Mouse (Mus musculus): ENCODE results near the gene Hpse2. TPM values are rescaled to one million over a fixed set of nuclear protein-coding genes. Genes with fewer than 3 reads are reported as not detected.

Hpse2 gene
- 2.7 and 3.8 TPM in 2 replicates for polyA plus RNA-seq (2016; fragmentation: Nextera tagmentation; extraction: Ambion mirVana)

DNA sequence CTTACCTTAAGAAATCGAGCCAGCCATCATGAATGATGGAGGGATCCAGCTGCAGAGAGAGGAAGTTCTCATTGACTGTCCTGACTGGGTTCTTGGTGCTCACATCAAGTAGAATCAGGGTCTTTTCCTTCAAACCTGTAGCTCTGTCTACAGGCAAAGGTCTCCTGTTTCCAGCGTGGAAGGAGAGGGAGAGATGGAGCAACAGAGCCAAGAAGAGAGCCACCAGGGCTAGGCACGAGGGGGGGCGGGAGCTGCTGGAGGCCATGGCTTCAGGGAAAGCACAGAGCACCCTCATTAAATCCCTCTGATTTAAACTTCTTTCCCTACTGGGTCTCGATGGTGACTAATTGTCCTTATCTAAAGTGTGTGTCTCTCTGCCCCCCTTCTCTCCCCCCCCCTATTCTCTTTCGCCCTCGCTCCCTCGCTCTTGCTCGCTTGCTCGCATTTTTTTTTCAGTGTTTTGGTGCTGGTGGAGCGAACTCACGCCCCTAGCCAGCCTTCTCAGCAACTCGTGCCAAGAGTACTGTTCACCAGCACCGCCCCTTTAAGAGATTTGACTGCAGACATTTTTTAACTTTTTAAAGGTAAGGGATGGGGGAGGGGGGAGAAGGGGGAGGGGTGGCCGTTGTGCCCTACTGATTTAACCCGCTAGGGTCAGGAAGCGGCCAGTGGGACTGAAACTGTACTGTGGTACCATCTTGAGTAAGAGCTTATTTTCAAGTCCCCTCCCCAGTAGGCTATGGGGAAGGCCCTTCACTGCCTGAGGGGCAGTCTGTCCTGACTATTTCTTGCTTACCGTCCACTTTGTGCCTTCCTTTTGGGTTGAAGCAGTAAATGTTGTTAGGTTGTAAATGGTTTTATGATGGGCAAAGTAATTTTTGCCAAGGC, at the start of gene Hpse2:
Gene Hpse2, minus strand, starts transcription at position 339 of the 888 bp plus-strand sequence.
- H3K4me1 ChIP-seq, result peaks cover 34% of the 10 kb centered on the region
- H3K27ac ChIP-seq, result no peak within 1 kb of the TSS
- 1% methylated on average over 18 of the region's 18 CpGs for WGBS
- H3K4me3 ChIP-seq (replicated peaks), result peak within 1 kb of the TSS; percentile 35
- no peaks in the 10 kb centered on the region for H3K9me3 ChIP-seq
- H3K36me3 ChIP-seq (replicated peaks), result no peaks in the 10 kb centered on the region
- H3K27me3 ChIP-seq, result peaks cover 71% of the 10 kb centered on the region
- no peak for ATAC-seq (ENCODE audit: low FRiP score)
- peak within 1 kb of the TSS; percentile 54 for H3K4me2 ChIP-seq
- H3K9ac ChIP-seq, result no peak within 1 kb of the TSS

DNA sequence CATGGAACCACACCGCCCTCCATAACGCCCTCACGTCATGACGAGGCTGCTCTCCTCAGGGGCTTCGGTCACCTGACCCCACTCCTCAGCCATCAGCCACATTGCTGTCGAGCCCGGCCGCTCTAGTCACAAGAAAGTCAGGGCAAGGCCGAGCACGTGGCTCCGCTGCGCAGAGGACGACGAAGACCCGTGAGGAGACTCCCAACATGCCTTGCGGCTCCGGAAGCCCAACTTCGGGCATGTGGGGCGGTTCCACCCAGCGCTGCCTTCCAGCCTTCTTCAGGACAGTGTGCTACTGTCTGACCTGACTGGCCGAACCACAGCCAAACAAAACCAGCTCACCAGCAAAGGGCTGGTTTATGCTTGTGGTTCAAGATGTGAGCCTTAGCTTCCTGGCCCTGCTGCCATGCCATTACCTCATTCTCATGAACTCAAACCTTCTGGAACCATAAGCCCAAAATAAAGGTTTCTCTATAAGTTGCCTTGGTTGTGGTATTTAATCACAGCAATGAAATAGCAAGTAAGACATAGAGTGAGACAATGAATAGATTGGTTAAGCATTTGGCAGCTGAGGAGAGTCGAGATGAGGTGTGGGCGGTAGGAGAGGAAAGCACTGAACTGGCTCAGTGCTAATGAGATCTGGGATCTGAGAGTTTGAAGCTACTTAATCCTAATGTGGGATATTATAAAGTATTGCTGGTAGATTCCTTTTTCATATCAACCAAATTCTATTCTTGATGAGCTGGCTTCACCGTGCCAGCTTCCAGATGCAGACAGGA, 39.5 kb upstream of the Hpse2 start:
- whole genome bisulfite sequencing, result 90% methylated on average over 24 of the region's 24 CpGs
- no peaks in the 10 kb centered on the region for H3K9me3 ChIP-seq
- no peak for ATAC-seq (ENCODE audit: low FRiP score)

GRCm38 (mm10) chr19:43424082-43424481, 35.9 kb upstream of the Hpse2 start:
- WGBS, result 76% methylated on average over 2 of the region's 2 CpGs
- H3K9ac ChIP-seq, result no peak overlapping the region
- no peak for ATAC-seq (ENCODE audit: low FRiP score)
- H3K4me1 ChIP-seq, result no peaks in the 10 kb centered on the region
- no peak overlapping the region for H3K4me2 ChIP-seq
- no peak overlapping the region for H3K4me3 ChIP-seq (replicated peaks)
- H3K9me3 ChIP-seq, result no peaks in the 10 kb centered on the region
- no peaks in the 10 kb centered on the region for H3K36me3 ChIP-seq (replicated peaks)
- H3K27ac ChIP-seq, result no peak overlapping the region
- H3K27me3 ChIP-seq, result no peaks in the 10 kb centered on the region

More for the DNA sequence above, 39.5 kb upstream of the Hpse2 start:
- Histone ChIP-seq H3K9ac (no peak overlapping the region), H3K4me1 (no peaks in the 10 kb centered on the region), H3K4me3 (replicated peaks) (no peak overlapping the region), H3K4me2 (no peak overlapping the region), H3K27ac (no peak overlapping the region), H3K36me3 (replicated peaks) (no peaks in the 10 kb centered on the region), H3K27me3 (no peaks in the 10 kb centered on the region)

DNA sequence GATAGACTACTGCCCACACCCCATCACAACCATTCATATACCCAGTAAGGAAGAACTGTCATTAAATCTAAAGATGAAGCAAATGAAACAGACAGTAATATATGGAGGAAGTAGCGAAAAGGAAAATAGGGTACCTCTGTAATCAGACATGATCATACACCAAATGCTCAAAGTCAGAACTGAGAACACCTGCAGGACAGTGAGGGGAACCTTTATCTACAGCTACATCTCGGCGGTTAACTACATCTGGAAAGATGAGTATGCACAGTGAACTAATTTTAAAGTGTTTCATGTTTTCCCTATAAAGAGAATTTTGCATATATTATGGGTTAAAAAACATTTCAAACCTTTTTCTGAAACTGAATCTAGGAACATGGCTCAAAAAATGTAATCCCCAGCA, 32.4 kb upstream of the Hpse2 start:
- no peaks in the 10 kb centered on the region for H3K4me1 ChIP-seq
- no peaks in the 10 kb centered on the region for H3K27me3 ChIP-seq
- 92% methylated on average over 3 of the region's 3 CpGs for WGBS
- no peak for ATAC-seq (ENCODE audit: low FRiP score)
- H3K4me3 ChIP-seq (replicated peaks), result no peak overlapping the region
- no peak overlapping the region for H3K27ac ChIP-seq
- no peaks in the 10 kb centered on the region for H3K36me3 ChIP-seq (replicated peaks)
- H3K9me3 ChIP-seq, result no peaks in the 10 kb centered on the region
- no peak overlapping the region for H3K9ac ChIP-seq
- no peak overlapping the region for H3K4me2 ChIP-seq

GRCm38 (mm10) chr19:43415565-43415964, 27.4 kb upstream of the Hpse2 start:
- no peak overlapping the region for H3K4me3 ChIP-seq (replicated peaks)
- 82% methylated on average over 2 of the region's 2 CpGs for WGBS

DNA sequence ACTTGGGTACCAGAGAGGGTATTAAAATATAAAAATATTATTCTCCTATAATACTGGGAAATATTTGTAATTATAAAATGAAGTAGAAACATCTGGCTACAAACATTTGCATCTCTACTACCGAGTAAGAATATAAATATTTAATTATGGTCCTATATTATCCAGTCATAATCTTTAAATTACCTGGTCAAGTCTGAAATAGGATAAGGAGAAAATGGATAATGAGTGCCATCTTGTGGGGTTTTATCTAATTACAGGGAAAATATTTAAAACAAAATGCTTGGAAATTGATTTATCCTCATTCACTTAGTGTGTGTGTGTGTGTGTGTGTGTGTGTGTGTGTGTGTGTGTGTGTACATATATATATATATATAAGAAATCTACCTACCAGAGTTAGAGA, 19.0 kb upstream of the Hpse2 start:
- no peaks in the 10 kb centered on the region for H3K4me1 ChIP-seq
- H3K27ac ChIP-seq, result no peak overlapping the region
- no peaks in the 10 kb centered on the region for H3K27me3 ChIP-seq
- no peak overlapping the region for H3K4me3 ChIP-seq (replicated peaks)
- ATAC-seq (ENCODE audit: low FRiP score), result no peak
- no peak overlapping the region for H3K4me2 ChIP-seq
- H3K9ac ChIP-seq, result no peak overlapping the region
- 31% methylated on average over 1 of the region's 1 CpGs for WGBS
- no peaks in the 10 kb centered on the region for H3K9me3 ChIP-seq
- H3K36me3 ChIP-seq (replicated peaks), result no peaks in the 10 kb centered on the region

More at GRCm38 (mm10) chr19:43415565-43415964, 27.4 kb upstream of the Hpse2 start:
- H3K9ac ChIP-seq, result no peak overlapping the region
- ATAC-seq (ENCODE audit: low FRiP score), result no peak
- no peak overlapping the region for H3K4me2 ChIP-seq
- H3K4me1 ChIP-seq, result no peaks in the 10 kb centered on the region
- no peak overlapping the region for H3K27ac ChIP-seq
- no peaks in the 10 kb centered on the region for H3K9me3 ChIP-seq
- H3K36me3 ChIP-seq (replicated peaks), result no peaks in the 10 kb centered on the region
- H3K27me3 ChIP-seq, result no peaks in the 10 kb centered on the region

DNA sequence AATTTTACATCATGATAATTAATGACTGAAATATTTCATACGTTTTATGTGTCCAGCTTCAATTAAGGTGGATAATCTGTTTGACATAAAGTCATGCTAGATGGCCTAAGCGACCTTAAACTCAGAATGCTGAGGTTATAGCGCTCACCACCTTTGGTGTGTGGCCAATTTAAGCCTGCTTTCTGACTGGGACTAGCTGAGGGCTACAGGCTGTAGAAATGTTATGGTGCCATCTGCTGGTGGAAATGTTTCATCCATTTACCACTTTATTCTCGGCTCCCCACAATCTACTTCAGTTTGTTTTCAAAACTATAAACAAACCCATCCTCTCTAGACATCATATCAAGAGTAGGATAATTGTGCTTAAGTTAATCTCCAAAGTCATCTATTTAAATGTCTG, 8.2 kb upstream of the Hpse2 start:
- H3K4me3 ChIP-seq (replicated peaks), result no peak overlapping the region
- H3K4me1 ChIP-seq, result no peaks in the 10 kb centered on the region
- H3K9ac ChIP-seq, result no peak overlapping the region
- H3K27ac ChIP-seq, result no peak overlapping the region
- ATAC-seq (ENCODE audit: low FRiP score), result 0 out of 2 replicates have a peak, but pooled peaks have one; percentile 44
- 3% methylated on average over 4 of the region's 4 CpGs for WGBS
- peaks cover 14% of the 10 kb centered on the region; the same call in 1 of the 2 replicates for H3K27me3 ChIP-seq
- no peaks in the 10 kb centered on the region for H3K9me3 ChIP-seq
- H3K36me3 ChIP-seq (replicated peaks), result no peaks in the 10 kb centered on the region
- H3K4me2 ChIP-seq, result no peak overlapping the region

GRCm38 (mm10) chr19:43387071-43387770, 934 bp downstream of the Hpse2 start:
- H3K9me3 ChIP-seq, result no peaks in the 10 kb centered on the region
- H3K27me3 ChIP-seq, result peaks cover 77% of the 10 kb centered on the region
- no peak overlapping the region for H3K27ac ChIP-seq
- 2% methylated on average over 14 of the region's 14 CpGs for WGBS
- H3K36me3 ChIP-seq (replicated peaks), result no peaks in the 10 kb centered on the region
- peak overlapping the region; percentile 35 for H3K4me3 ChIP-seq (replicated peaks)
- peaks cover 34% of the 10 kb centered on the region for H3K4me1 ChIP-seq
- no peak for ATAC-seq (ENCODE audit: low FRiP score)
- H3K9ac ChIP-seq, result no peak overlapping the region
- peak overlapping the region; percentile 54 for H3K4me2 ChIP-seq

DNA sequence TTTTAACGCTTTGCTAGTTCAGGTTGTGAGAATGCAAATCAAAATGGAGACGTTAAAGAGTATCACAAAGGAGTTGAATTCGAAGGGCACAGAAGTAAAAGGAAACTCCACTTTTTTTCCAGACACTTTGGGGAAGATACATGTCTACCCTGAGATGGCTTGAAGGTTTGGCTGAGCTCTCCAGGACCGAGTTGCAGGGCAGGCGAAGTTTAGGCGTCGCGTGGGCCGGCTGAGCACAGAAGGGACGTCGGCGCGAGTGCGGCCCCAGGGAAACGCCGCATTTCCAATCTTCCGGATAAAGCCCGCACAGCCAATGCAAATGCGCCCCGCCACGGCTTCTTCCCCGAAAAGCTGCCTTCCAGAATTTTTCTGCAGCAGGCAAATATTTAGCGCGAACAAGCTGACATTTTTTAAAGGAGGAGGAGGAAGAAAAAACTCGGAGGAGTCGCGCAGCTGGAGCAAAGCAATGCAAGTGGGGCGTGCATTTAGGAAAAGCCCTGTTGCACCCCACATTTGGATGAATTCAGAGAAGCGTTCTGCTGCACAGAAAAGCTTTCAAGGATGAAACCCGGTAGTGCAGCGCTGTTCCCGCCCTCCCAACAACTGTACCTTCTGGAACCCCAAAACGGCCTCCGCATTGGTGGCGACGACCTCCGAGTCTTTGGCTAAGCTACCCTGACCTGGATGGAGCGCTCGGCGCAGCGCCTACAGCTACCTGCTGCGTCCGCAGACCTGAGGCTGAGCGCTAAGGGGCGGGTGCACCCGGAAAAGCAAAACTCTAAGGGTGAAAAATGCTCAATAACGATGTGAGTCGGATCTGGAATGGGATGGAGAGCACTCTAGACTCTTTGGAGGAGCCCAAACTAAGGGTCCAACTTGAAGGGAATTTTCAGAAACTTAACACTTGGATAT, 1.9 kb downstream of the Hpse2 start:
- peak overlapping the region; percentile 54 for H3K4me2 ChIP-seq
- under 1% methylated on average over 48 of the region's 48 CpGs for WGBS
- no peaks in the 10 kb centered on the region for H3K9me3 ChIP-seq
- H3K4me1 ChIP-seq, result peaks cover 34% of the 10 kb centered on the region
- no peaks in the 10 kb centered on the region for H3K36me3 ChIP-seq (replicated peaks)
- no peak overlapping the region for H3K27ac ChIP-seq
- no peak overlapping the region for H3K9ac ChIP-seq
- peak overlapping the region; percentile 35 for H3K4me3 ChIP-seq (replicated peaks)
- peaks cover 73% of the 10 kb centered on the region for H3K27me3 ChIP-seq
- no peak for ATAC-seq (ENCODE audit: low FRiP score)

GRCm38 (mm10) chr19:43385451-43385850, 2.7 kb downstream of the Hpse2 start:
- no peak for ATAC-seq (ENCODE audit: low FRiP score)
- Histone ChIP-seq H3K4me2 (peak overlapping the region; percentile 54), H3K36me3 (replicated peaks) (no peaks in the 10 kb centered on the region), H3K27me3 (peaks cover 73% of the 10 kb centered on the region), H3K4me1 (peaks cover 34% of the 10 kb centered on the region), H3K9me3 (no peaks in the 10 kb centered on the region), H3K4me3 (replicated peaks) (peak overlapping the region; percentile 33), H3K27ac (no peak overlapping the region), H3K9ac (no peak overlapping the region)
- WGBS, result 3% methylated on average over 13 of the region's 13 CpGs

GRCm38 (mm10) chr19:43384978-43385431, 3.1 kb downstream of the Hpse2 start:
- peak overlapping the region; percentile 33 for H3K4me3 ChIP-seq (replicated peaks)
- peak overlapping the region; percentile 54 for H3K4me2 ChIP-seq
- ATAC-seq (ENCODE audit: low FRiP score), result no peak
- H3K4me1 ChIP-seq, result peaks cover 34% of the 10 kb centered on the region
- H3K27ac ChIP-seq, result no peak overlapping the region
- under 1% methylated on average over 25 of the region's 25 CpGs for WGBS
- H3K36me3 ChIP-seq (replicated peaks), result no peaks in the 10 kb centered on the region
- peaks cover 73% of the 10 kb centered on the region for H3K27me3 ChIP-seq
- H3K9me3 ChIP-seq, result no peaks in the 10 kb centered on the region
- H3K9ac ChIP-seq, result peak overlapping the region; percentile 38; the same call in 1 of the 2 replicates

All from forebrain, embryonic 12.5 days (tissue).